Mouse (Mus musculus): ENCODE data around the gene Hpn.

DNA sequence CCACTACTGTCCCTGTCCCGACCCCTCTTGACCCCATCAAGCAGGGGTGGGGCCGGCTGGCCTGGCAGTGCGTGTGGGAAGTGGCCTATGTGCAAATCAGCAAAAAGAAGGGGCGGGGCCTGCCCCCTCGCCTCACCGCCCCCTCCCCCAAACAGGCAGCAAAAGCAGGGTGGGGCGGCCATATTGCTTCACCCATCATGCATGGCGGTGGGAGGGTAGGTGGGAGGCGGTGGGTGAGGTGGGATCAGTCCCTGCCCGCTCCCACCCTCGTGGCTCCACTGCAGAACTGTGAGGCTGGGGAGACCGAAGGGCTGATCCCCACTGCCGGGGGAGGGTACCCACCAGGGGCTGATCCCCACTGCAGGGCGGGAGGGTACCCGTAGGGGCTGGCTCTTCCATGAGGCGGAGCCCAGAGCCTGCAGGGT lies 1.6 kb upstream of the Hpn start:
- no peak for TF ChIP-seq GATA1 (IDR thresholded peaks at IDR 0.05; ENCODE audit: borderline replicate concordance, low read length)
- no peak for TF ChIP-seq FLI1 (IDR thresholded peaks at IDR 0.05; ENCODE audit: low read length)

Measured in megakaryocyte, embryonic 14.5 days (primary cell).